16 mouse cellular contexts compared by ENCODE assay signal in the genomic region with DNA sequence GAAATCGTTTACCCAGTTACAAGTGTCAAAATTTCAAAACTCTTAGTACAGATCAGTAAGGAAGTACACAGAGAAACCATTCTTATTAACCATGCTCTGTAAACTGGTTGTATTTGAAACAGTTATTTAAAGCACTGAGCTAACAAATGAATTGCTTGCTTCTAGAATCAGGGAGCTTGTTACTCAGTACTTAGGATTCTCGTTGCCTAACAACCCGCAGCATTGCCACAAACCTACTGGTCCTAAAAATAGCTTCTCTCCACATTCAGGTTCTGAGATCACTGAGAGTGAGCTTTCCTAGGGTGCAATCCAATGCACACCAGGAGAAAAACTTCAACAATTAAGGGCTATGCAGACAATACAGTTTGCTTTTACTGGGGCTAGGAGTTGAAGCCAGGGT. TPM values are rescaled to one million over a fixed set of nuclear protein-coding genes. Genes with fewer than 3 reads are reported as not detected.
DNase-seq lines count a peak whose midpoint lies in the region; ATAC-seq lines count a peak whose summit lies in the region.
"Had no signal": no experiment of that assay in that cellular context is flagged by ENCODE, and none has a peak within 500 bp of the region (broad histone marks: within the 10 kb centered on the region; RNA-seq: fewer than 3 reads in every experiment).

No protein-coding gene starts in this region.

- peak overlapping the region; percentile 20; the same call in 1 of the 2 replicates for H3K4me3 ChIP-seq in heart, embryonic 10.5 days
- H3K4me3 ChIP-seq in heart, embryonic 14.5 days (ENCODE audit: control insufficient read depth in 1 of 2, insufficient read depth in 1 of 2, low read depth in 1 of 2, low read length in 2 of 2), result no peak overlapping the region
- H3K4me3 ChIP-seq in forebrain, embryonic 11.5 days (ENCODE audit: low read depth, low read length), result no peak overlapping the region

- peak overlapping the region; percentile 56 for H3K4me2 ChIP-seq in heart, embryonic 14.5 days (ENCODE audit: low read length)
- no peak overlapping the region for H3K4me2 ChIP-seq in forebrain, embryonic 11.5 days (ENCODE audit: low read depth, low read length, severe bottlenecking)

- peaks cover 40% of the 10 kb centered on the region for H3K36me3 ChIP-seq in heart, embryonic 10.5 days
- H3K36me3 ChIP-seq in heart, embryonic 14.5 days (ENCODE audit: control insufficient read depth, insufficient read depth, low read length), result peaks cover 52% of the 10 kb centered on the region
- H3K36me3 ChIP-seq in forebrain, embryonic 11.5 days (ENCODE audit: control insufficient read depth, insufficient read depth, low read length), result peaks cover 3% of the 10 kb centered on the region; the same call in 1 of the 2 replicates

- no peaks in the 10 kb centered on the region for H3K9me3 ChIP-seq in heart, embryonic 10.5 days
- H3K9me3 ChIP-seq in heart, embryonic 14.5 days (ENCODE audit: control insufficient read depth, low read length), result no peaks in the 10 kb centered on the region
- no peaks in the 10 kb centered on the region for H3K9me3 ChIP-seq in forebrain, embryonic 11.5 days (ENCODE audit: control insufficient read depth, low read length)

- peak overlapping the region; percentile 61 for H3K9ac ChIP-seq in heart, embryonic 14.5 days (ENCODE audit: low read length)
- H3K9ac ChIP-seq in forebrain, embryonic 11.5 days (ENCODE audit: low read length), result no peak overlapping the region

- 55% methylated on average over 3 of the region's 3 CpGs for WGBS in heart, embryonic 10.5 days
- 46% methylated on average over 3 of the region's 3 CpGs for WGBS in heart, embryonic 14.5 days
- 93% methylated on average over 3 of the region's 3 CpGs for WGBS in forebrain, embryonic 11.5 days

- DNase-seq in heart, embryonic 10.5 days (ENCODE audit: low spot score), result peak; percentile 76
- no peak for DNase-seq in heart, postnatal 25 days (ENCODE audit: low spot score)
- peak; percentile 43 for DNase-seq in right cerebral cortex, adult 18-20 months
- no peak for DNase-seq in right cerebral cortex, postnatal 14 days
- DNase-seq in skeletal muscle tissue, adult 2 months (ENCODE audit: low read depth, low spot score), result peak; percentile 43
- no peak for DNase-seq in cerebellum, postnatal 36 days
- no peak for DNase-seq in forebrain, embryonic 11.5 days (ENCODE audit: low spot score)
- DNase-seq: adrenal gland, postnatal 10 days; cerebellum, adult 11 months; kidney, postnatal 36 days; liver; thymus, adult 18-20 months had no signal

- H3K4me1 ChIP-seq in heart, embryonic 10.5 days, result peaks cover 25% of the 10 kb centered on the region
- H3K4me1 ChIP-seq in heart, embryonic 14.5 days (ENCODE audit: control insufficient read depth in 2 of 2, insufficient read depth in 2 of 2, low read length in 2 of 2), result peaks cover 12 to 29% of the 10 kb centered on the region in 2 experiments
- H3K4me1 ChIP-seq in forebrain, embryonic 11.5 days (replicated peaks; ENCODE audit: control insufficient read depth, insufficient read depth, low read length), result no peaks in the 10 kb centered on the region

- intact Hi-C loops in heart, postnatal 25 days (cut with DNase I), result no loop called here

- ATAC-seq in heart, embryonic 14.5 days (ENCODE audit: insufficient number of reproducible peaks, insufficient read depth, low FRiP score, low read depth), result peak; percentile 42; the same call in 1 of the 2 replicates
- ATAC-seq in forebrain, embryonic 11.5 days (replicated peaks; ENCODE audit: low FRiP score), result no peak
- ATAC-seq: CD4-positive, CD25-positive, alpha-beta regulatory T cell, adult 4 months; forebrain, embryonic 14.5 days; intestine, postnatal 0 days had no signal

- H3K27me3 ChIP-seq in heart, embryonic 10.5 days (ENCODE audit: insufficient read depth, poor library complexity, severe bottlenecking), result no peaks in the 10 kb centered on the region
- H3K27me3 ChIP-seq in heart, embryonic 14.5 days (ENCODE audit: control insufficient read depth, insufficient read depth, low read length), result no peaks in the 10 kb centered on the region
- H3K27me3 ChIP-seq in forebrain, embryonic 11.5 days (ENCODE audit: control insufficient read depth, insufficient read depth, low read length), result no peaks in the 10 kb centered on the region

- H3K27ac ChIP-seq in heart, embryonic 10.5 days, result peak overlapping the region; percentile 78
- peak overlapping the region; percentile 80 to 92 for H3K27ac ChIP-seq in heart, embryonic 14.5 days (replicated peaks in 1 of 2; ENCODE audit: control insufficient read depth in 1 of 2, insufficient read depth in 1 of 2, low read depth in 2 of 2, low read length in 2 of 2)
- H3K27ac ChIP-seq in forebrain, embryonic 11.5 days (ENCODE audit: low read depth, low read length), result no peak overlapping the region

RNA-seq across cellular contexts. Expression of gene Cog6, which starts 33.3 kb away (rescaled TPM):
- polyA plus RNA-seq in heart, embryonic 10.5 days (2016; fragmentation: Nextera tagmentation; extraction: Ambion mirVana), result 45.0 and 57.7 TPM in 2 replicates
- 10 to 100 TPM; 54.5 to 56.3 TPM for total RNA-seq in heart, postnatal 25 days (2021)
- 61.4 and 68.0 TPM in 2 replicates for polyA plus RNA-seq in heart, embryonic 14.5 days (2014; fragmentation: Nextera tagmentation; extraction: Ambion mirVana)
- polyA plus RNA-seq in forebrain, embryonic 11.5 days (2014; fragmentation: Nextera tagmentation; extraction: Ambion mirVana), result 45.2 and 48.8 TPM in 2 replicates

RNA-seq across cellular contexts. Expression of gene Lhfp, which starts 57.6 kb away (rescaled TPM):
- 50.8 and 65.4 TPM in 2 replicates for polyA plus RNA-seq in heart, embryonic 10.5 days (2016; fragmentation: Nextera tagmentation; extraction: Ambion mirVana)
- 10 to 100 TPM; 53.2 to 55.7 TPM for total RNA-seq in heart, postnatal 25 days (2021)
- 91.1 and 93.2 TPM in 2 replicates for polyA plus RNA-seq in heart, embryonic 14.5 days (2014; fragmentation: Nextera tagmentation; extraction: Ambion mirVana)
- 24.8 and 31.4 TPM in 2 replicates for polyA plus RNA-seq in forebrain, embryonic 11.5 days (2014; fragmentation: Nextera tagmentation; extraction: Ambion mirVana)

Comparison
In these comparisons a context has a peak if more than half of its experiments do, and no peak if none do; other contexts are left out.
1. DNase-seq: peak in heart, embryonic 10.5 days (single experiment), right cerebral cortex, adult 18-20 months (single experiment) and skeletal muscle tissue, adult 2 months (single experiment); none in heart, postnatal 25 days (single experiment), right cerebral cortex, postnatal 14 days (single experiment), cerebellum, postnatal 36 days (0 of 2) and forebrain, embryonic 11.5 days (single experiment).